Mouse (Mus musculus) adrenal gland, adult 8-10 months (tissue): ENCODE data around the gene Cux2. TPM values are rescaled to one million over a fixed set of nuclear protein-coding genes. Genes with fewer than 3 reads are reported as not detected.

Source experiments
- DNase-seq: peaks from one replicate; pipeline ENCODE4 v3.0.0; 2022
- total RNA-seq, 4 experiments: library from RNA; stranded (reverse); gene quantifications; 2 replicates each; pipeline ENCODE4 v1.2.4; 2022

The Cux2 gene
- total RNA-seq, 4 experiments from 2014 or later = 25.7 to 41.7 (median 33.2) TPM

GRCm38 (mm10) chr5:121961256-121961655 lies 88.6 kb downstream of the Cux2 start:
- DNase-seq = no peak

- DNase-seq = no peak
Observed at GRCm38 (mm10) chr5:121959688-121960087, 90.2 kb downstream of the Cux2 start.

DNA sequence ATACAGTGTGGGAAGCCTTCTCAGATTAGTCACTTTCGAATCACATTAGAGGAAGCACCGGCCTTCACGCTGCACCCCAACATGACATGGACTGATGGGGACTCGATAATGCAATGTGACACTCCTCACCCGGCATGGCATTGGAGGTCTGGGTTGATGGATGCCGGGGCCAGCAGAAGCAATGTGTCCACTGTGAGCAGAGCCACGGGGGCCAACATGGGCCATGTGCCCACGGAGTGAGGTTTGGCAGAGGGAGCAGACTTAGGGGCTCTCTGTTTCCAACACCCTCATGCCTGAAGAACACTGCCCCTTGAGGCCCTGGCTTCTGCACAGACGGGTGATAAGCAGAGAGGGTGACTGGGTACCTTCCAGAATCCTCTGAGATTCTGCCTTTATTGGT lies 91.4 kb downstream of the Cux2 start:
- DNase-seq = no peak

DNA sequence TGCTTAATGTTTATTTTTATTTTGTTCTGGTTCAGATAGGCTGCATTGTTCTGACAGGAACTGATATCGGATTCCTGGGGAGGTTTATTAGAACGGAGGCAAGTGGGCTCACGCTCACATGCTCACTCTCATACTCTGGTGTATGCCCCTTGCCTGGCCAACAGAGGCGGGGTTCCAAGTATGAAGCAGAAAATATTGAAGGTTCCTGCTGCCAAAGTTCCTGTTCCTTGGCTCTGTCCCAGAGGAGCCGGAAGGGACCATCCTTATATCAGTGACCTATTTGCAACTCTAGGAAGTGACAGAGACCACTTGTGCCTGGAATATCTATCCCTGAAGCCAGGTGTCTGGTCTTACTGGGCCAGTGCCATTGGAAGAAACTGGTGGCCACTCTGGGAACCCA lies 94.1 kb downstream of the Cux2 start:
- DNase-seq = no peak

DNA sequence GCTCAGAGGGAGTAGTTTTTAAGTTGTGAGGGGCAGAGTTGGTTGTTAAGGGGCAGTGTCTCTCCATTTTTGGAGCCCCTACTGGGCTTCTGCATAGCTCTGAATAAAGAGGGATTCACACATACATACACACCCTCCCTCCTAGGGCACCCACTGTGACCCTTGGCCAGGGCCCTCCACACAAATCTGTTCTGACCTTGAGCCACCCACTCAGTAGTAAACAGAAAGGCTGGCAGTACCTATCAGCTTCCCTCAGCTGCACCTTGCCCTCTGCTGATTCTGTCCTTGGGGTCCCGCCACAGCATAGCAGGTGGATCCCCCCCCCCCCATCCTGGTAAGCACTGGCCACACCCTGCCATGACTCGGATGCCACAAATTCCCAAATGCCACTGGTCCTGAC lies 99.7 kb downstream of the Cux2 start:
- no peak for DNase-seq

DNA sequence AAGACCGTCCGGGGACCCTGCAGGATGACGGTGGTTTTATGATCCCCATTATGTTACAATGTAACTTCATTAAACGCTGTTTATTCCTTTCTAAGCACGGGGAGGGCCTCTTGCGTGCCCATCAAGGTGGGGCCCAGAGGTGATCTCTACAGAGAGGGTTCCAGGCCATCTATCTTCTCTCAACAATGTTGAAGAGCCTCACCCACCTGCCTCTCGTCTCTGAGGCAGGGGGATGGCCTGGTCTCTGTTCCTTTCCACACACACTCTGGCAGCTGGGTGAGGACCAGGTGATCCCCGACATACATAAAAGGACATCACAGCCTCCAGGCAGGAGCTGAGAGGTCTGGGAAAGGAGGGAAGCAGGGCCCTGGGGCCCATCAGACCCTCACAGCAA lies 100.9 kb downstream of the Cux2 start:
- no peak for DNase-seq

DNA sequence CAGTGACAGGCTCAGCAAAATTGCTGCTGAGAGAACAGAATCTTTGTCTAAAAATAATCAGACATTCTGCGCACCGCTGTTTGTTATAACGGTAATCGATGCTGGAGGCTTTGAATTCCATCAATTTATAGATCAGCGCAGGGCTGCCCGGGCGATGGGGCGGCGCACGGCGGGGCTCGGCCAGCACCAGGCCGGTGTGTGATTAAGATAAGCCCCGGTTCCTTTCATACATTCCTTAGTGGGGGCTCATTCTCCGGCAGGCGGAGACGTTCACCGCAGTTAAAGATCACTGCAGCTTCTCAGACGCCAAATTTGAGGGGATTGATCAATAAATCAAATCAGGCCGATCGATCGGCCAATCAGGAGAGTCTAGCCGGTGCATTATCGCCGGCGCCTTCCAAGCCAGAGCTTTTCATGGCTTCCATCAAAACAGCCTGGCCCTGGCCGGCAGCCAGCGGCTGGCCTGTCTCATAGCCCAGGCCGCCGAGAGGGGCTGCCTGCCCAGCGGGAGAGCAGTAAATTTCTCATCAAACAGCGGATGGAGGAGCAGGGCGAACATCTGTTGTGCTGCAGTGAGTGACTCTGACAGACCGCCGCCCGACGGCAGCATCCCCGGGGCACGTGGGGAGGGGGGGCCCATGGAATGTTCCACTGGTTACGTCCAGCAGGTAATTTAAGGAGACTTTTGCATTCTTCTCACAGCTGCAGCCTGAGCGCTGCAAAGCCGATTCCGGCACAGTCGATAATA lies 101.4 kb downstream of the Cux2 start:
- peak; percentile 27 for DNase-seq

DNA sequence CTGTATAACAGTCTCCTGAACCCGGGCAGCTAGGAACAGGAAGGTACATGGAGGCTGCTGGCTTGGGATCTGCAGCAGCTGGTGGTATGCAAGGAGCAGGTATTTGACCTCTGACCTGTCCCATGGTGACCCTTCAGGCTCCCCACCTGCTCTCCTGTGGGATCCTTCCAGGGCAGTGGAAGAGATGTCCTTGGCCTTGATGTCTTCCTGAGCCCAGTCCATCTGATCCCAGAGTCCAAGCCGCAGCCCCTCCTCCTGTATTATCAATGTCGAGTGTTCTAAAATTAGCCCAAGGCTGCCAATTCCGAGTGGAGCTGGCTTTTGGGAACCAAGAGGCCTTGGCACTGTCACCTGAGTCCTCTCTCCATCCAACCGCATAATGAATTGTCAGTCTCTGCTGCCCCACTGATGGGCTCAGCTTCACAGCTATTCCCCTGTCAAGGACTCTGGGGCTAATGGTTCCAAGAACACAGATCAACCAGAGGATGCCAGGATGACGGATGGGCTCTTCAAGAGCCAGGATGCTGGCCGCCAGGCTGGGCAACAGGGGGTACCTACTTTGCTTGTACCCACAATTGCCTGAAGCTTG lies 103.2 kb downstream of the Cux2 start:
- DNase-seq = peak; percentile 62

GRCm38 (mm10) chr5:121945819-121946218 lies 104.1 kb downstream of the Cux2 start:
- DNase-seq = peak; percentile 49

GRCm38 (mm10) chr5:121944021-121944790 lies 105.7 kb downstream of the Cux2 start:
- no peak for DNase-seq

GRCm38 (mm10) chr5:121943472-121943871 lies 106.4 kb downstream of the Cux2 start:
- DNase-seq = no peak

DNA sequence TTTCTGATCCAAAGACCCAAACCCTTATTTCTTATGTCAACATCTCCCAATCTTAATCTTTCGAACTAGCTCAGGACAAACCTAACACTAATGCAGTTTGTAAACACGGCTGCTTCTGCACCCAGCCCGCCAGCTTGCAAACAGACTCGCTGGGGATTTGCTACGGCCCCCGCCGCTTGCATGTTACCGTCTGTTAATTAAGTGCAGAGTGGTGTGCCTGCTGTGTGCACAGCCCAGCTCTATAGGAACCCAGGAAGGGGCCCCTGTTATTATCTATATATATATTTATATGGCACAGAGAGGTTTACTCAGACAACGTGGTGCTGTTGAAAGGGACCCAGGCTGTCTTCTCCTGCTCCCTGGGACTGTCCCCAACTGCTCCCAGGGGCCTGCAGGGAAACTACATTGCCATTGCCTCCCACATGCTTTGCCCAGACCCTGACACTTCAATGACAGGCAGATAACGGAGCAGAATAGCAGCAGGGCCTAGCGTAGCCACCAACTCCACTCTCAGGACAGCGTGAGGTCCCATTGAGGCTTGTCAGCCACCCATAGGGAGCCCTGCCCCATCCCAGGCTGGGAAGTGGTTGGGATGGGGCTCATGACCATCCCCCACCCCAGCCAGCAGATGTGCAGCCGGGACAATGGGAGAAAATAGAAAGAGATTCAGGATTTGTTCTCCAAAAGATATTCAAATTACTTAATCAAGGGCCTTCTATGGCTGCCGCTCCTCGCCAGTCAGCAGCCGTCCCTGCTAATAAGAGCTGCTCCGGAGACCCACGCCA lies 111.6 kb downstream of the Cux2 start:
- DNase-seq = no peak

- no peak for DNase-seq
Observed at GRCm38 (mm10) chr5:121930261-121930660, 119.6 kb downstream of the Cux2 start.

GRCm38 (mm10) chr5:121928362-121929000 lies 121.4 kb downstream of the Cux2 start:
- no peak for DNase-seq

DNA sequence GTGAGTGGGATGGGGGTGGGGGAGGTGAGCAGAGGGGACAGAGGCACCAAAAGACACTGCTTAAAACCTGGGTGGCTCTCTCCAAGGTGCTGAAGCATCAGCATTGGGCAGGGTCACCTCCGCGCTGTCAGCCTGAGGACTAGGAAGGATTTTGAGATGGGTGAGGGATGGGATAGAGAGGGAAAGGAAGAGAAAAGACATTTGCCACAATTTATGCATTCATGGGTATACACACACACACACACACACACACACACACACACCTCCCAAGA lies 123.4 kb downstream of the Cux2 start:
- no peak for DNase-seq

DNA sequence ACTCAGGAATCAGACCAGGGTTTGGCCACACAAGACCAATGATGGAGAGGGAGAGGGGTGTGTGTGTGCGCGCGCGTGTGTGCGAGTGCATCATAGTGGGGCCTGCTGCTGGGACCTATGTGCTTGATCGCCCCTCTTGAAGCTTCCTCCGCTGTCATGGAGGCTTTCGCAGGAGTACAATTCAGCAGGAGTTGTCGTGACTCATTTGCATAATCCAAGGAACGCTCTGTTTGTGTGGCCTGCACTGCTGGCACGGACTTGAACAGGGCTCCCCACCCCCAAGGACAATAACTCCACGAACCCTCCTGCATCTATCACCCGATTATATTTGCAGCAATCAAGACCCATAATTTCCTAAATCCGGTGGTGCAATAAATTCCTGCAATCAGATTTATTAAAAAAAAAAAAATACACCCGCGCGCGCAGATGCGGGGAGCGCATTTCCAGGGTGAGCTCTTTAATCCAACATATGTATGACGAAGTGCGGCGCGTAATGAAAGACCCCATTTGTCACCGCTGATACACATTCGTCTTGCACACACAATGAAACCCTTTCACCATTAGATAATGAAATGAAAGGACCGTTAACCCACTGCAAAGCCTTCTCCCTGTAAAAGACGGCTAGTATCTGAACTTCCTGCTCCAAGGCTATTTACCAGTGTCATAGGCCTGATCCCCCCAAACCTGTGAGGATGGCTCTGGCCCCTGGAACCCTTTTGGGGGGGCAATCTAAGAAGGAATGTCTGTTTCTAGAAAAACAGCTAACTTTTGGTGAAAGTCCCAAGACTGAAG lies 124.0 kb downstream of the Cux2 start:
- no peak for DNase-seq

DNA sequence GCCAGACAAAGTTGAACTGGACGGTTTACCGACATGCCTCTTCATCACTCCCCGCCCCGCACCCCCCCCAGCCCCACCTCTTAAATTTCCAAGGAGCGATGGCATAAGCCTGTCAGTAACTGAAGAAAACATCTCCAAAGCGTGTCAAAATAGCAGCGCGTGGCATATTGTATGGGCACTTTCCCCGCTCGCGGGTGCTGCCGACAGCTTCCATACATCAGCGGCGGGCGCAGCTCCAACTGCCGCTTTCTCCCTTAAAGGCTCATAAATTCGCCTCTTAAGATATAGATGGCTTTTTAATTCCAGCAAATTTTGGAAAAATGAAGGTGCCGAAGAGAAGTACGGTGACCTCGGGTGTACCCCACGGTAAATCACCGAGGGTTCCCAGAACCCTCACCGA lies 124.6 kb downstream of the Cux2 start:
- no peak for DNase-seq

DNA sequence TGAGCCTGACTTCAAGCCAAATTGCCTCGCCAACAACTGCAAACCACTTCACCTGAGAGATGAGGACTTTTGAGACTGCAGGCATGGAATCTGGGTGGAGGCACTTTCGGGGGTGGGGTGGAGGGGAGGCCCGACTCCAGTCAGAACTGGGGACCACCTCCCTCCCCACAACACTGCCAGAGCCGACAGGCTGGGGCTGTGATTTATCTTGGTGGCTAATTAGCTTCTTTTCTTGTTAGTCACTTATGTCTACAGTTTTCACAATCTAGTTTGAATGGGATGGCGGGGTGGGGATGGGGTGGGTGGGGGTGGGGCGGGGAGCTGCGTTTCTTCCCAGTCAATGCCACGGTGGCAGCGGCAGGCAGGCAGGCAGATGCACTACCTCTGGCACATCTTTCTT lies 125.5 kb downstream of the Cux2 start:
- no peak for DNase-seq

GRCm38 (mm10) chr5:121922942-121923826 lies 126.7 kb downstream of the Cux2 start:
- DNase-seq = no peak

- DNase-seq = no peak
Observed at GRCm38 (mm10) chr5:121919216-121919615, 130.7 kb downstream of the Cux2 start.

GRCm38 (mm10) chr5:121916813-121917212 lies 133.1 kb downstream of the Cux2 start:
- DNase-seq = no peak
